Mouse (Mus musculus): ENCODE measurements around the gene Higd2a. TPM values are rescaled to one million over a fixed set of nuclear protein-coding genes. Genes with fewer than 3 reads are reported as not detected.

Higd2a gene
- polyA plus RNA-seq, 1 experiment, result 112 TPM

DNA sequence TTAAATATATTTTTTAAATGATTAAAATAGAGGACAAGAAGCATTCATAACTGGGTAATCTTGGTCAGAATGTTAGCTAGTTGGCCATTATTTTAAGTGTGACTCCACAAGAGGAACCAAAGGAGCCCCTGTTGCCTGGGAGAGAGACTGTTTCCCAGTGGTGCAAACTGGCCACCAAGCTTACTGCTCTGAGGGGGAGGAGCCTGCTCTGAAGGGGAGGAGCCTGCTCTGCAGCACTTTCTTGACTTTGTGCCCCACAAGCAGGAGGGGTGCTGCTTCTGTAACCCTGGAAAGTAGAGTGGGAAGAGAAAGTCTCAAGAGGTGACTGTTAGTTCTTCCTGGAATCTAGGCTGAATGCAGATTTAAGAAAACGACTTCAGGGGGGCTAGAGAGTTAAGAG is 20.7 kb upstream of the Higd2a start:
- no peak for TF ChIP-seq CTCF (IDR thresholded peaks at IDR 0.05; ENCODE audit: borderline replicate concordance, control insufficient read depth, extremely low read depth, insufficient read depth, low read length, poor library complexity)
- no peak for TF ChIP-seq POLR2A (IDR thresholded peaks at IDR 0.05; ENCODE audit: control insufficient read depth, extremely low read depth, insufficient read depth, low read length, poor library complexity)
- DNase-seq, result no peak
- H3K4me3 ChIP-seq (ENCODE audit: control insufficient read depth, insufficient read depth, low read length), result no peak overlapping the region
- no peaks in the 10 kb centered on the region for H3K27me3 ChIP-seq (ENCODE audit: control insufficient read depth, insufficient read depth, low read length)
- no peaks in the 10 kb centered on the region for H3K36me3 ChIP-seq (ENCODE audit: control insufficient read depth, insufficient read depth, low read length)
- peaks cover 11% of the 10 kb centered on the region for H3K4me1 ChIP-seq (replicated peaks; ENCODE audit: control insufficient read depth, insufficient read depth, low read length)
- H3K27ac ChIP-seq (ENCODE audit: control insufficient read depth, insufficient read depth, low read length), result no peak overlapping the region
- WGBS, result 61% methylated on average over 1 of the region's 1 CpGs

DNA sequence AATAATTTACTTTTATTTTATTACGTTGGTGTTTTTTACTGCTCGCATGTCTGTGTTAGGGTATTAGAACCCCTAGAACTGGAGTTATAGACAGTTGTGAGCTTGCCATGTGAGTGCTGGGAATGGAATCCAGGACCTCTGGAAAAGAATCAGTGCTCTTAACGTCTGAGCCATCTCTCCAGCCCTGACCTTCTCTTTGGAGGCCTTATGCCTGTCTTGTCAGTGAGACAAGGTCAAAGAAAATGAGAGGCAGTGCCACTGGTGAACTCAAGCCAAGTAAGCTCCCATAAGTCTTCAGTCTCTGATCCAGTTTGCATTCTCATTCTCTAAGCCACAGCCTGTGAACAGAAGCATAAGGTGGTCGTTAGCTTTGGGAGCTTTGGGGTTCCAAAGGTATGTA is 19.3 kb upstream of the Higd2a start:
- peaks cover 10% of the 10 kb centered on the region for H3K4me1 ChIP-seq (replicated peaks; ENCODE audit: control insufficient read depth, insufficient read depth, low read length)
- H3K4me3 ChIP-seq (ENCODE audit: control insufficient read depth, insufficient read depth, low read length), result no peak overlapping the region
- TF ChIP-seq CTCF (IDR thresholded peaks at IDR 0.05; ENCODE audit: borderline replicate concordance, control insufficient read depth, extremely low read depth, insufficient read depth, low read length, poor library complexity) (no peak), POLR2A (IDR thresholded peaks at IDR 0.05; ENCODE audit: control insufficient read depth, extremely low read depth, insufficient read depth, low read length, poor library complexity) (no peak)
- H3K27me3 ChIP-seq (ENCODE audit: control insufficient read depth, insufficient read depth, low read length), result no peaks in the 10 kb centered on the region
- no peak for DNase-seq
- H3K27ac ChIP-seq (ENCODE audit: control insufficient read depth, insufficient read depth, low read length), result no peak overlapping the region
- no peaks in the 10 kb centered on the region for H3K36me3 ChIP-seq (ENCODE audit: control insufficient read depth, insufficient read depth, low read length)
- WGBS, result 87% methylated on average over 4 of the region's 4 CpGs

- DNase-seq, result no peak
- no peaks in the 10 kb centered on the region for H3K36me3 ChIP-seq (ENCODE audit: control insufficient read depth, insufficient read depth, low read length)
- TF ChIP-seq POLR2A (IDR thresholded peaks at IDR 0.05; ENCODE audit: control insufficient read depth, extremely low read depth, insufficient read depth, low read length, poor library complexity) (no peak), CTCF (IDR thresholded peaks at IDR 0.05; ENCODE audit: borderline replicate concordance, control insufficient read depth, extremely low read depth, insufficient read depth, low read length, poor library complexity) (no peak)
- WGBS, result 69% methylated on average over 2 of the region's 2 CpGs
- H3K4me1 ChIP-seq (replicated peaks; ENCODE audit: control insufficient read depth, insufficient read depth, low read length), result peaks cover 7% of the 10 kb centered on the region
- H3K27ac ChIP-seq (ENCODE audit: control insufficient read depth, insufficient read depth, low read length), result no peak overlapping the region
- no peaks in the 10 kb centered on the region for H3K27me3 ChIP-seq (ENCODE audit: control insufficient read depth, insufficient read depth, low read length)
- no peak overlapping the region for H3K4me3 ChIP-seq (ENCODE audit: control insufficient read depth, insufficient read depth, low read length)
Measured at GRCm38 (mm10) chr13:54571637-54572036, 18.4 kb upstream of the Higd2a start.

DNA sequence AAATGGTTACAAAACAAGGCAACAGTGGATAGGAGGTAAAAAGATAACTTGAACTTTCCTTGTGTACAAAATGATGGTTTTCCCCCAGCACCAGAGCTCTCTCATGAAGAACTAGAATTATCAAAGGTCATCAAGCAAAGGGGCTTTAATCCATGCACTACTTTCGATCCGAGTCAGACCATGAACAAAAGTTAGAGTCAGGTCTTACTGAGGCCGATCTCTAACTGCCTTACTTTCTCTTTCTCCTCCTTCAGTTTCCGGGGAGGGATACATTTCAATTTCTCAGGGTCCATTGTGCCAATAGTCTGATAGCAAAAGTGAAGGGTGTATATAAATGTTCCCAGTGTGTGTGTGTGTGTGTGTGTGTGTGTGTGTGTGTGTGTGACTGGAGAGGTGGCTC is 17.4 kb upstream of the Higd2a start:
- Histone ChIP-seq H3K4me1 (replicated peaks; ENCODE audit: control insufficient read depth, insufficient read depth, low read length) (peaks cover 7% of the 10 kb centered on the region), H3K4me3 (ENCODE audit: control insufficient read depth, insufficient read depth, low read length) (no peak overlapping the region), H3K27ac (ENCODE audit: control insufficient read depth, insufficient read depth, low read length) (no peak overlapping the region), H3K27me3 (ENCODE audit: control insufficient read depth, insufficient read depth, low read length) (no peaks in the 10 kb centered on the region), H3K36me3 (ENCODE audit: control insufficient read depth, insufficient read depth, low read length) (no peaks in the 10 kb centered on the region)
- DNase-seq, result no peak
- TF ChIP-seq CTCF (IDR thresholded peaks at IDR 0.05; ENCODE audit: borderline replicate concordance, control insufficient read depth, extremely low read depth, insufficient read depth, low read length, poor library complexity) (no peak), POLR2A (IDR thresholded peaks at IDR 0.05; ENCODE audit: control insufficient read depth, extremely low read depth, insufficient read depth, low read length, poor library complexity) (no peak)
- 90% methylated on average over 4 of the region's 4 CpGs for WGBS

- H3K4me1 ChIP-seq (replicated peaks; ENCODE audit: control insufficient read depth, insufficient read depth, low read length), result peaks cover 7% of the 10 kb centered on the region
- H3K27me3 ChIP-seq (ENCODE audit: control insufficient read depth, insufficient read depth, low read length), result no peaks in the 10 kb centered on the region
- no peak within 1 kb of the TSS for H3K27ac ChIP-seq (ENCODE audit: control insufficient read depth, insufficient read depth, low read length)
- peak within 1 kb of the TSS; percentile 64 for H3K4me3 ChIP-seq (ENCODE audit: control insufficient read depth, insufficient read depth, low read length)
- WGBS, result 1% methylated on average over 55 of the region's 55 CpGs
- peak; percentile 68 for DNase-seq
- TF ChIP-seq POLR2A (IDR thresholded peaks at IDR 0.05; ENCODE audit: control insufficient read depth, extremely low read depth, insufficient read depth, low read length, poor library complexity) (no peak), CTCF (IDR thresholded peaks at IDR 0.05; ENCODE audit: borderline replicate concordance, control insufficient read depth, extremely low read depth, insufficient read depth, low read length, poor library complexity) (no peak)
- H3K36me3 ChIP-seq (ENCODE audit: control insufficient read depth, insufficient read depth, low read length), result no peaks in the 10 kb centered on the region
Measured at GRCm38 (mm10) chr13:54574854-54575481, 15.0 kb upstream of the Higd2a start, which contains the start of gene Arl10. TSS of gene Arl10 (plus strand) at chr13:54575015.

DNA sequence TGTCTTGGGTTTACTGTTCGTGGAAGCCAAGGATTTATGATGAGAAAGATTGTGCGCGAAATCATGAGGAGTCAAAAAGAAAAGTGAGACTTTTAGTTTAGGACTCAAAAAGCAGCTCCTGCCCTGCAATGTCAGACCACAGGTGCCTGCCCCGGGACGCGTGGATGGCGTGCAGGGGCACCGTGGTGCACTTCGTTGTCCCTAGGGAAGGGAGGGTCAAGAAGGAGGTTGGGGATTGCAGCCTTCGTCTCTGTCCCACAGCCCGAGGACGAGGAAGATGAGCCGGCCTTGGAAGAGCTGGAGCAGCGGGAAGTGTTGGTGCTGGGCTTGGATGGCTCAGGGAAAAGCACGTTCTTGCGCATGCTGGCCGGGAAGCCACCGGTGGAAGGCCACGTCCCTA is 14.5 kb upstream of the Higd2a start:
- Histone ChIP-seq H3K36me3 (ENCODE audit: control insufficient read depth, insufficient read depth, low read length) (no peaks in the 10 kb centered on the region), H3K27me3 (ENCODE audit: control insufficient read depth, insufficient read depth, low read length) (no peaks in the 10 kb centered on the region), H3K4me3 (ENCODE audit: control insufficient read depth, insufficient read depth, low read length) (peak overlapping the region; percentile 64), H3K4me1 (replicated peaks; ENCODE audit: control insufficient read depth, insufficient read depth, low read length) (peaks cover 7% of the 10 kb centered on the region), H3K27ac (ENCODE audit: control insufficient read depth, insufficient read depth, low read length) (no peak overlapping the region)
- no peak for DNase-seq
- TF ChIP-seq POLR2A (IDR thresholded peaks at IDR 0.05; ENCODE audit: control insufficient read depth, extremely low read depth, insufficient read depth, low read length, poor library complexity) (no peak), CTCF (IDR thresholded peaks at IDR 0.05; ENCODE audit: borderline replicate concordance, control insufficient read depth, extremely low read depth, insufficient read depth, low read length, poor library complexity) (no peak)
- WGBS, result 17% methylated on average over 19 of the region's 19 CpGs
